Mouse (Mus musculus): Measurements from ENCODE around the gene Zfp979. TPM values are rescaled to one million over a fixed set of nuclear protein-coding genes. Genes with fewer than 3 reads are reported as not detected.

Zfp979 gene
- 1 to 10 TPM; 1.5 to 3.8 TPM for polyA plus RNA-seq (2017; shearing (Covaris generic))

GRCm38 (mm10) chr4:147642413-147642812, at the start of gene Zfp979:
Gene Zfp979, minus strand, starts transcription at chr4:147642513.

Other genes with a start within 250 kb of the Zfp979 start
- 1 to 10 TPM in 1 of 2 experiments, under 1 TPM in 1; 0.45 to 1.3 TPM for gene Zfp982, start 150.1 kb downstream of the Zfp979 start, polyA plus RNA-seq (2017; shearing (Covaris generic))
- 1 to 10 TPM in 1 of 2 experiments, under 1 TPM in 1; 0.42 to 4.0 TPM for gene Gm16503, start 102.3 kb downstream of the Zfp979 start, polyA plus RNA-seq (2017; shearing (Covaris generic))
- 1 to 10 TPM; 1.1 to 2.6 TPM for gene Zfp985, start 89.2 kb downstream of the Zfp979 start, polyA plus RNA-seq (2017; shearing (Covaris generic))
- gene Zfp534, start 60.0 kb upstream of the Zfp979 start, polyA plus RNA-seq (2017; shearing (Covaris generic)), result 1 to 10 TPM in 1 of 2 experiments, under 1 TPM in 1; 0.43 to 1.1 TPM
- 10 to 100 TPM; 17.2 to 23.4 TPM for gene Zfp984, start 167.3 kb upstream of the Zfp979 start, polyA plus RNA-seq (2017; shearing (Covaris generic))
- 1 to 10 TPM; 4.1 to 5.6 TPM for gene Zfp933, start 205.9 kb upstream of the Zfp979 start, polyA plus RNA-seq (2017; shearing (Covaris generic))
- 100 to 1,000 TPM; 106 to 133 TPM for gene Miip, start 226.3 kb upstream of the Zfp979 start, polyA plus RNA-seq (2017; shearing (Covaris generic))
- gene Fv1, start 226.5 kb upstream of the Zfp979 start, polyA plus RNA-seq (2017; shearing (Covaris generic)), result 1 to 10 TPM; 4.5 to 4.9 TPM

Measured in inflammation-experienced regulatory T-cells (primary cell).